Mouse (Mus musculus) hindbrain, embryonic 13.5 days (tissue): ENCODE data around the gene Plxnb1. TPM values are rescaled to one million over a fixed set of nuclear protein-coding genes. Genes with fewer than 3 reads are reported as not detected.

ENCODE experiments used
- ATAC-seq: fragments of 200-750 bp; cut with Nextera tagmentation; 2 replicates; pipeline ENCODE4 v1.8.0; 2017; ENCODE audit warnings: moderate TSS enrichment; ENCODE audit not compliant: low FRiP score
- H3K27ac ChIP-seq: fragments of 300-500 bp; sonication (generic); 2 replicates; pipeline ENCODE4 v1.5.1; 2015; ENCODE audit warnings: inconsistent platforms, mild to moderate bottlenecking, moderate library complexity
- H3K27me3 ChIP-seq: fragments of 300-500 bp; sonication (generic); 2 replicates; pipeline ENCODE4 v1.6.1; 2015; ENCODE audit warnings: mild to moderate bottlenecking, inconsistent platforms
- H3K36me3 ChIP-seq: fragments of 300-500 bp; sonication (generic); 2 replicates; pipeline ENCODE4 v1.6.1; 2015; ENCODE audit warnings: mild to moderate bottlenecking, inconsistent platforms
- H3K4me1 ChIP-seq: fragments of 300-500 bp; sonication (generic); replicated peaks from 2 replicates; pipeline ENCODE4 v1.6.1; 2015; ENCODE audit warnings: inconsistent platforms
- H3K4me2 ChIP-seq: fragments of 300-500 bp; sonication (generic); 2 replicates; pipeline ENCODE4 v1.6.1; 2015; ENCODE audit warnings: inconsistent platforms, mild to moderate bottlenecking, moderate library complexity
- H3K4me3 ChIP-seq: fragments of 300-500 bp; sonication (generic); 2 replicates; pipeline ENCODE4 v1.5.1; 2015; ENCODE audit warnings: mild to moderate bottlenecking, inconsistent platforms
- H3K9ac ChIP-seq: fragments of 300-500 bp; sonication (generic); 2 replicates; pipeline ENCODE4 v1.6.1; 2015; ENCODE audit warnings: mild to moderate bottlenecking, inconsistent platforms
- H3K9me3 ChIP-seq: fragments of 300-500 bp; sonication (generic); 2 replicates; pipeline ENCODE4 v1.6.1; 2016; ENCODE audit warnings: inconsistent platforms
- WGBS: fragments of 180-500 bp; shearing (Covaris S2); methylation state at CpG from one replicate; pipeline ENCODE4 v1.1.7; 2015; 5-methylcytosine and 5-hydroxymethylcytosine counted together
- polyA plus RNA-seq: library from polyadenylated mRNA; unstranded; fragments of >200 nt; fragmentation: Nextera tagmentation; extraction: Ambion mirVana; gene quantifications from 2 replicates; pipeline ENCODE4 v1.2.1, GENCODE M21; 2015

Gene Plxnb1
- polyA plus RNA-seq, 1 experiment from 2014 or later = 22.5 TPM

- Histone ChIP-seq H3K9ac (peak overlapping the region; percentile 97), H3K4me3 (peak overlapping the region; percentile 69), H3K4me1 (peaks cover 67% of the 10 kb centered on the region), H3K9me3 (no peaks in the 10 kb centered on the region), H3K4me2 (peak overlapping the region; percentile 95), H3K27me3 (no peaks in the 10 kb centered on the region), H3K27ac (peak overlapping the region; percentile 100), H3K36me3 (peaks cover 35% of the 10 kb centered on the region)
- no peak for ATAC-seq
- WGBS = 6% methylated on average over 6 of the region's 6 CpGs
Measured at GRCm38 (mm10) chr9:109097291-109097690, 2.1 kb downstream of the Plxnb1 start.

- peaks cover 35% of the 10 kb centered on the region for H3K36me3 ChIP-seq
- H3K4me1 ChIP-seq = peaks cover 67% of the 10 kb centered on the region
- H3K9ac ChIP-seq = peak overlapping the region; percentile 97
- H3K9me3 ChIP-seq = no peaks in the 10 kb centered on the region
- peak overlapping the region; percentile 69 for H3K4me3 ChIP-seq
- H3K4me2 ChIP-seq = peak overlapping the region; percentile 95
- ATAC-seq = no peak
- no peaks in the 10 kb centered on the region for H3K27me3 ChIP-seq
- H3K27ac ChIP-seq = peak overlapping the region; percentile 100
- WGBS = 38% methylated on average over 5 of the region's 5 CpGs
Measured at GRCm38 (mm10) chr9:109097831-109098230, 2.6 kb downstream of the Plxnb1 start.

GRCm38 (mm10) chr9:109098366-109098765, 3.2 kb downstream of the Plxnb1 start:
- peak overlapping the region; percentile 69 for H3K4me3 ChIP-seq
- peak overlapping the region; percentile 97 for H3K9ac ChIP-seq
- 82% methylated on average over 8 of the region's 8 CpGs for WGBS
- ATAC-seq = no peak
- no peaks in the 10 kb centered on the region for H3K9me3 ChIP-seq
- peak overlapping the region; percentile 95 for H3K4me2 ChIP-seq
- peaks cover 41% of the 10 kb centered on the region for H3K36me3 ChIP-seq
- peaks cover 64% of the 10 kb centered on the region for H3K4me1 ChIP-seq
- H3K27me3 ChIP-seq = no peaks in the 10 kb centered on the region
- H3K27ac ChIP-seq = peak overlapping the region; percentile 100

GRCm38 (mm10) chr9:109098969-109099368, 3.8 kb downstream of the Plxnb1 start:
- peak overlapping the region; percentile 69 for H3K4me3 ChIP-seq
- 46% methylated on average over 6 of the region's 6 CpGs for WGBS
- H3K9ac ChIP-seq = peak overlapping the region; percentile 97
- peaks cover 47% of the 10 kb centered on the region for H3K36me3 ChIP-seq
- no peak for ATAC-seq
- H3K27me3 ChIP-seq = no peaks in the 10 kb centered on the region
- H3K27ac ChIP-seq = peak overlapping the region; percentile 100
- H3K4me2 ChIP-seq = peak overlapping the region; percentile 95
- no peaks in the 10 kb centered on the region for H3K9me3 ChIP-seq
- peaks cover 66% of the 10 kb centered on the region for H3K4me1 ChIP-seq

- WGBS = 88% methylated on average over 20 of the region's 20 CpGs
- Histone ChIP-seq H3K27me3 (no peaks in the 10 kb centered on the region), H3K36me3 (peaks cover 61% of the 10 kb centered on the region), H3K4me3 (no peak overlapping the region), H3K9ac (peak overlapping the region; percentile 46; the same call in 1 of the 2 replicates), H3K4me2 (no peak overlapping the region), H3K27ac (no peak overlapping the region), H3K9me3 (no peaks in the 10 kb centered on the region), H3K4me1 (peaks cover 68% of the 10 kb centered on the region)
- no peak for ATAC-seq
Measured at GRCm38 (mm10) chr9:109100307-109100928, 5.2 kb downstream of the Plxnb1 start.

- Histone ChIP-seq H3K4me2 (no peak overlapping the region), H3K4me1 (peaks cover 60% of the 10 kb centered on the region), H3K9me3 (no peaks in the 10 kb centered on the region), H3K4me3 (no peak overlapping the region), H3K9ac (0 out of 2 replicates have a peak overlapping the region, but pooled peaks have one; percentile 3), H3K27me3 (no peaks in the 10 kb centered on the region), H3K36me3 (peaks cover 77% of the 10 kb centered on the region), H3K27ac (no peak overlapping the region)
- no peak for ATAC-seq
- 97% methylated on average over 5 of the region's 5 CpGs for WGBS
Measured at GRCm38 (mm10) chr9:109101933-109102445, 6.8 kb downstream of the Plxnb1 start.

GRCm38 (mm10) chr9:109102541-109102940, 7.4 kb downstream of the Plxnb1 start:
- H3K36me3 ChIP-seq = peaks cover 82% of the 10 kb centered on the region
- H3K4me1 ChIP-seq = peaks cover 54% of the 10 kb centered on the region

GRCm38 (mm10) chr9:109103250-109103649, 8.1 kb downstream of the Plxnb1 start:
- no peaks in the 10 kb centered on the region for H3K9me3 ChIP-seq
- 81% methylated on average over 7 of the region's 7 CpGs for WGBS
- no peak overlapping the region for H3K4me2 ChIP-seq
- no peak overlapping the region for H3K27ac ChIP-seq
- ATAC-seq = no peak
- no peak overlapping the region for H3K4me3 ChIP-seq
- peaks cover 89% of the 10 kb centered on the region for H3K36me3 ChIP-seq
- H3K4me1 ChIP-seq = peaks cover 47% of the 10 kb centered on the region
- peak overlapping the region; percentile 19; the same call in 1 of the 2 replicates for H3K9ac ChIP-seq
- H3K27me3 ChIP-seq = no peaks in the 10 kb centered on the region

More at GRCm38 (mm10) chr9:109102541-109102940, 7.4 kb downstream of the Plxnb1 start:
- Histone ChIP-seq H3K27ac (no peak overlapping the region), H3K27me3 (no peaks in the 10 kb centered on the region), H3K4me3 (no peak overlapping the region), H3K4me2 (no peak overlapping the region), H3K9ac (no peak overlapping the region), H3K9me3 (no peaks in the 10 kb centered on the region)
- WGBS = 95% methylated on average over 3 of the region's 3 CpGs
- ATAC-seq = no peak

- no peak overlapping the region for H3K4me3 ChIP-seq
- H3K27me3 ChIP-seq = no peaks in the 10 kb centered on the region
- H3K9ac ChIP-seq = peak overlapping the region; percentile 35; the same call in 1 of the 2 replicates
- H3K9me3 ChIP-seq = no peaks in the 10 kb centered on the region
- H3K4me2 ChIP-seq = no peak overlapping the region
- H3K4me1 ChIP-seq = peaks cover 39% of the 10 kb centered on the region
- peak overlapping the region; percentile 30; the same call in 1 of the 2 replicates for H3K27ac ChIP-seq
- 87% methylated on average over 9 of the region's 9 CpGs for WGBS
- ATAC-seq = no peak
- H3K36me3 ChIP-seq = peaks cover 98% of the 10 kb centered on the region
Measured at GRCm38 (mm10) chr9:109104083-109104482, 8.9 kb downstream of the Plxnb1 start.

GRCm38 (mm10) chr9:109105011-109105410, 9.8 kb downstream of the Plxnb1 start:
- peak; percentile 36; the same call in 1 of the 2 replicates for ATAC-seq
- peaks cover 30% of the 10 kb centered on the region for H3K4me1 ChIP-seq
- H3K27me3 ChIP-seq = no peaks in the 10 kb centered on the region
- H3K9ac ChIP-seq = 0 out of 2 replicates have a peak overlapping the region, but pooled peaks have one; percentile 35
- H3K36me3 ChIP-seq = peaks cover 99% of the 10 kb centered on the region
- H3K4me3 ChIP-seq = no peak overlapping the region
- H3K9me3 ChIP-seq = no peaks in the 10 kb centered on the region
- WGBS = 80% methylated on average over 12 of the region's 12 CpGs
- no peak overlapping the region for H3K4me2 ChIP-seq
- H3K27ac ChIP-seq = peak overlapping the region; percentile 30; the same call in 1 of the 2 replicates

GRCm38 (mm10) chr9:109105648-109106047, 10.5 kb downstream of the Plxnb1 start:
- Histone ChIP-seq H3K27me3 (no peaks in the 10 kb centered on the region), H3K9me3 (no peaks in the 10 kb centered on the region), H3K36me3 (peaks cover 99% of the 10 kb centered on the region), H3K4me1 (peaks cover 25% of the 10 kb centered on the region), H3K4me2 (no peak overlapping the region), H3K9ac (0 out of 2 replicates have a peak overlapping the region, but pooled peaks have one; percentile 29), H3K4me3 (no peak overlapping the region), H3K27ac (no peak overlapping the region)
- 92% methylated on average over 12 of the region's 12 CpGs for WGBS
- ATAC-seq = no peak

GRCm38 (mm10) chr9:109107341-109107740, 12.2 kb downstream of the Plxnb1 start:
- 74% methylated on average over 5 of the region's 6 CpGs for WGBS
- Histone ChIP-seq H3K36me3 (peaks cover 100% of the 10 kb centered on the region), H3K9ac (no peak overlapping the region), H3K4me1 (peaks cover 17% of the 10 kb centered on the region), H3K9me3 (no peaks in the 10 kb centered on the region), H3K27me3 (no peaks in the 10 kb centered on the region), H3K4me2 (no peak overlapping the region), H3K27ac (no peak overlapping the region), H3K4me3 (no peak overlapping the region)
- ATAC-seq = no peak
